Mouse (Mus musculus) c-Kit-positive CD71-positive TER-119-positive erythroid progenitor cells, embryonic 14.5 days (primary cell): ENCODE data around the gene Kpna7.
"Not testable (repeated sequence)": the region's sequence is repeated elsewhere in the genome, so short reads cannot be mapped to it uniquely, and the experiment has no call there.

Experiments
- DNase-seq: peaks from one replicate; pipeline ENCODE4 v3.0.0-alpha.2; 2013; ENCODE audit warnings: low spot score

The Kpna7 gene

DNA sequence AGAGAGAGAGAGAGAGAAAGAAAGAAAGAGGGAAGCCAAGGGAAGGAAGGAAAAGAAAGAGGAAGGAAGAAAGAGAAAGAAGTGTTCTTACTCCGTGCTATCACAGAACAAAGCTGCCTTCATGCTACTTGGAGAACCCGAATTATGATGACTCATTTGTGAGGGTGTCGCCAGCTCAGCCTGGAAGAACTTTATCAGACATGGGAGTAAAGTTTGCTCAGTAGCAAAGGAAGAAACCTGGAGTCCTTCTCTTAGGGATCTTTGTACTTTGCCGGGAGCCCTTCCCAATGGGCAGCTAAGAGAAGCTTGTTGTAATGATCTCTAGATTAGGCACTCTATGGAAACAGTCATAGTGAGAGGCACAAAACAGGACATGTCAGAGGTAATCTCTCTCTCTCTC is 18.9 kb upstream of the Kpna7 start:
- DNase-seq, result no peak

DNA sequence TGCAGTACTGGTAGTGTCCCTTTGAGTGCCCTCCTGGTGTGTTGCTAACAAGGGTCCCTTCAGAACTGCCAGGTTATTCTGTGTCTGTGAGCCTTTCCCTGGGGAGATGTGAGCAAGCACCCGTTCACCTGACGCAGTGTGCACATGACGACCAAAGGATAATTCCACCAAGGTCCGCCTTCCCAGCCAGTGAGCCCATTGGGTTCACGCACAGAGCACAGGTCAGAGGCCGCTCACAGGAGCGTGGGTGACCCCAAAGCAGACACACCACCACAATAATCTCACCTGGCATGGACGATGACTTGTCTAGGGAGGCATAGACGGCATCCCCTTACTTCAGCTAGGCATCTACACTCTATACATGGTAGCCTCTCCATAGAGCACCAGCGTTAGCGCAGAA is 17.6 kb upstream of the Kpna7 start:
- not testable (repeated sequence) for DNase-seq

DNA sequence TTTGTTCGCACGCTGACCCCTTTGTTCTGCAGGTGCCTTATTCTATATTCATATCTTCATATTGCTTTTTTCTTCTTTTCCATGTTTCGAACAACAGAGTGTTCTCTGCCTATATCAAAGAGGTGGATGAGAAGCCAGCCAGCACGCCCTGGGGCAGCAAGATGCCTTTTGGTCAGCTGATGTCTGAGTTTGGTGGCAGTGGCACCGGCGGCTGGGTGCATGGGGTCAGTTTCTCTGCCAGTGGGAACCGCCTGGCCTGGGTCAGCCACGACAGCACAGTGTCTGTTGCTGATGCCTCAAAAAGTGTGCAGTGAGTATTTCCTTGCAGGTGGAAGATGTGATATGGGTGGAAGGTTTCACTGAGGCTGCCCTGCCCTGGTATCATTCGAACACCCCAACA is 17.1 kb upstream of the Kpna7 start:
- no peak for DNase-seq

DNA sequence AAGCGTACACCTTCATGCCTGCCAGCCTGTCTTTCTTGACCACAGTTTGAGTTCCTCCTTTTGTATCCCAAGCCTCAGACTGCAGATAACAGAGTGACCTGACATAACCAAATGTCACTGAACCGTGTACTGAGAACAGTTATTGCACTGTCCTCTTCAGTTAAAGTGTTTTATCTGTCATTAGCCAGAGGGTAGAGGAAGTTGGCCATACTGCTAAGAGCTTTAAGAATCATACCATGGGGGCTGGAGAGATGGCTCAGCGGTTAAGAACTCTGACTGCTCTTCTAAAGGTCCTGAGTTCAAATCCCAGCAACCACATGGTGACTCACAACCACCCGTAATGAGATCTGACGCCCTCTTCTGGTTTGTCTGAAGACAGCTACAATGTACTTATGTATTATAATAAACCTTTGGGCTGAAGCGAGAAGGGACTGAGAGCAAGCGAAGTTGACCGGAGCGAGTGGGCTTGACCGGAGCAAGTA is 14.6 kb upstream of the Kpna7 start:
- no peak for DNase-seq

DNA sequence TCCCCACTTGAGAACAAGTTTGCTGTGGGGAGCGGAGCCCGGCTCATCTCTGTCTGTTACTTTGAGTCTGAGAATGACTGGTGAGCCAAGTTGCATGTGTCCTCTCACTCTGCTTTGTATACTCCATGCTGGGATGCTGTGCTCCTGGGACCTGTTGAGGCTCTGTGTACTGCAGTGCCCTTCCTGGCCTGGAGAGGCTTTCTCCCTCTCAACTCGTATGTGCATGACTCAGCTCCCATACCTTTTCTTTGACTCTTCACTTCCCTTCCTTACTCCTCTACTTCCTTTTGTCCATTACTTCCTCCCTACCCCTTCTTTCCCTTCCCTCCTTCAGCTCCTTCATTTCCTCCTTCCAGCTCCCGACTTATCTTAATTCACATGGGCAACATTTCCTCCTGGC is 12.4 kb upstream of the Kpna7 start:
- no peak for DNase-seq

- DNase-seq, result no peak
Measured at GRCm38 (mm10) chr5:145089878-145090277, 6.0 kb upstream of the Kpna7 start.

GRCm38 (mm10) chr5:145088186-145088585 is 4.4 kb upstream of the Kpna7 start:
- DNase-seq, result no peak

GRCm38 (mm10) chr5:145084822-145085221 is 992 bp upstream of the Kpna7 start:
- DNase-seq, result no peak

GRCm38 (mm10) chr5:145083201-145083600 is 629 bp downstream of the Kpna7 start:
- DNase-seq, result not testable (repeated sequence)

DNA sequence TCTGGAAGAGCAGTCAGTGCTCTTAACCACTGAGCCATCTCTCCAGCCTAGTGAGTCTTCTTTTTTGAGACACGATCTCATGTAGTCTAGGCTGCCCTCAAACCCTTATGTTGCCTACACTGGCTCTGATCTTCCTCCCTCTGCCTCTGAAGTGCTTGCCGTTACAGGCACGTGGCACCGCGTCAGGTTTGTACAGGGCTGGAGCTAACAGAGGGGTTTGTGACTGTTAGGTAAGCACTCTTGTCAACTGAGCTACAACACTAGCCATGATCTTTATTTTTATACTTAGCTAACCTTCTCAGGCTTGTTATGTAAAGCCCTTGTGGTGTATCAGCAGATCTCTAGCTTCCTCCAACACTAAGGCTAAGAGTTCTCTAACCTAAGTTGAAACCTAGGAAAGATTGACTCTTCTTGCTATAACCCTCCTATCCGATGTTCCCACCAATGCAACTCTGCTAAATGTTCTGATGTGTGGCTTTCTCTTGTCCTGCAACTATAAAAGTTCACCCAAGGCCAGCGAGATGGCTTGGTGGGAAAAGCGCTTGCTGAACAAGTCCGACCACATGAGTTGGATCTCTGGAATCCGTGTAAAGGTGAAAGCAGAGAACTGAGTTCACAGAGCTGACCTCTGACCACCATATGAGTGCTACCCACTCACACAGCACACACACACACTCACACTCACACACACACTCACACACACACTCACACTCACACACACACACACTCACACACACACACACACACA is 1.8 kb downstream of the Kpna7 start:
- no peak for DNase-seq

DNA sequence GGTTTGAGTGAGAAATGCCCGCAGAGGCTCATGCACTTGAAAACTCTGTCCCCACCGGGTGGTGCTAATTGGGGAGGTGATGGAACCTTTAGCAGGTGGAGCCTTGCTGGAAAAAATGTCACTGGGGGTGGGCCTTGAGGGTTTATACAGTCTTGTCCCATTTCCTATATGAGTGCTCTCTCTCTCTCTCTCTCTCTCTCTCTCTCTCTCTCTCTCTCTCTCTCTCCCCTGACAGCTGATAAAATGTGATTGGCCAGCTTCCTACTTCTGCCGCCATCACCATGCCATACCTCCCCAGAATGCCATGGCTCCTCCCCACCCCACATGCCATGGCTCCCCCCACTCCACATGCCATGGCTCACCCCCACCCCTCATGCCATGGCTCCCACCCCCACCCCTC is 8.7 kb downstream of the Kpna7 start:
- DNase-seq, result no peak

- peak; percentile 45 for DNase-seq
Measured at GRCm38 (mm10) chr5:145071342-145071741, 12.5 kb downstream of the Kpna7 start.

- peak; percentile 63 for DNase-seq
Measured at GRCm38 (mm10) chr5:145069707-145070106, 14.1 kb downstream of the Kpna7 start.

DNA sequence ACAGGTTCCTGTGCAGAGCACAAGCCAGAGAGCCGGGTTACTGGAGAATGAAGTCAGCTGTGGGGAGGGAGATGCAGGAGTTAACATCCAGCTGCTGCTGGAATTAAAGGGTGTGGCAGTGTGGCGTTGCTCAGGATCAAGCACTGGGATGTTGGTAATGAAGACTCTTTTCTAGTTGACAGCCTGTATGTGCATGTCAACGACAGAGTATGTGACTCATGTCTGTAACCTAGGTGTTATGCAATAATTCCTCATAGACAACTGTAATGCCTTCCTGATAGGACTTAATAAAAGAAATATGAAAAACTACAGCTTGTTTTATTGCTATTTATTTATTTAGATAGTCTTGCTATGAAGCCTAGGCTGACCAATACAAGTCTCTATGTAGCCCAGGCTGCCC is 15.0 kb downstream of the Kpna7 start:
- DNase-seq, result no peak

- DNase-seq, result no peak
Measured at GRCm38 (mm10) chr5:145064765-145065340, 19.0 kb downstream of the Kpna7 start.

- DNase-seq, result no peak
Measured at GRCm38 (mm10) chr5:145059524-145059923, 24.3 kb downstream of the Kpna7 start.

DNA sequence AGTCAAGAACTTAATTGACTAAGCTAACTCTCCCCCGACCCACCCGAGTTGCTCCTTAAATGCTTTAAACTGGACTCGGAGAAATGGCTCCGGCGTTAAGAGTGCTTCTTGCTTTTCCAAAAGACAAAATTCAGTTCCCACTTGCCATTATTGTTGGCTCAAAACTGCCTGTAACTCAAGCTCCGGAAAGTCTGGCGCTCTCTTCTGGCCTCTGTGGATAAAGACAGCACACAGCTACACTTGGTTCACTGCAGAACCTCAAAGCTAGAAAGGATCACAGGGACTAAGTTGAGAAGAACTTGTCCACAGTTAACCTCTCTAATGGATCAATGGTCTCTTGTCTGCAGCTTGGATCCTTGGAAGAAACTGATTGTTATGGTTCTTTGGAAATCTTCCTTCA is 25.1 kb downstream of the Kpna7 start:
- no peak for DNase-seq

- no peak for DNase-seq
Measured at GRCm38 (mm10) chr5:145057907-145058306, 25.9 kb downstream of the Kpna7 start.

DNA sequence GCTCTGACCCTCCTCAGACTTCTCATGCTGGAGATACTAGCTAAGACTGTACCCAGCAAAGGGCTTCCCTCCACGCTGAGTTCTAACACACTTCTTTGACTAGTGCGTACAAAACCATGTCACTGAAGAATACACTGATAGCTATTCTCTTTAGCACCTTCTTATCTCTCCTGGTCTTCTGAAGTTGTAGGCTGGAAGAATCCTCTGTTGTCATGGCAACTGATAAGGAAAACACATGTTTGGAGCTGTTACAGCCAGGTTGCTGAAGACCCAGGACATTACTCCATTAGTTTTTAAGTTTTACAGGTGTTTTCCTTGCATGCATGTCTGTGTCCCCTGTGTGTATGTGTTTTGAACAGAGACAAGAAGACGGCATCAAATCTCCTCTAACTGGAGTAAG is 29.6 kb downstream of the Kpna7 start:
- peak; percentile 12 for DNase-seq

DNA sequence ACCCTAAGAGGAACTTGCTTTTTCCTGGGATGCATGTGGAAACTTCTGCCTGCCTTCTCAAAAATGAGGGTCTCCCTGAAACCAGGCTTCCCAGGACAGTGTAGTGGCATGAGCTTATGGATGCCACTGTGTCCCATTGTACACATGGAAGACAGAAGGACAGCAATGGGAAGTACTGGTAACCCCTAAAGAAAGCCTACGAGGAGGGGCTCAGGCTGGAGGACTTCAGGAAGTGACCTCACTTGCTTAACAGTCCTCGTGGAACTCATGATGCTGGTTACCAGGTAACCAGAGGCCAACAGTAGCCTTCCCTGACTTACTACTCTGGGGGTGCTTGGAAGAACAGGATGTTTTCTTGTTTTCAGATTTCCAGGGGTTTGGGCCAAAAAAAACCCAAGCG is 41.1 kb downstream of the Kpna7 start, which contains the start of gene 1700018F24Rik:
1700018F24Rik (plus strand) TSS at position 301 of the 400 bp plus-strand sequence.
- not testable (repeated sequence) for DNase-seq

DNA sequence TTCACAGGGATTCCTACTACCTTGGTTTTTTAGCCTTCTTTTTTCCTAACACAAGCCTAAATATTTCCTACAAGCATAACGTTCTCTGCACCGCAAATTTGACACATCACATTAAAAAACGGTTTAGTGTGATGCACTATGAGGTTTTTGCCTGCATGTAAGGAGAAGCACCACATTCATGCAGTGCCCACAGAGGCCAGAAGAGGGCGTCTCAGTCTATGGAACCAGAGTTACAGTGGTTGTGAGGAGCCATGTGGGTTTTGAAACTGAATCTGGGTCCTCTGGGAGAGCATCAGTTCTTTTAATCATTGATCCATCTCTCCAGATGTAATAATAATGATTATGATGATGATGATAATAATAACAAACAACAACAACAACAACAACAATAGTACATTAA is 42.2 kb downstream of the Kpna7 start:
- DNase-seq, result peak; percentile 23

GRCm38 (mm10) chr5:145032391-145032790 is 51.4 kb downstream of the Kpna7 start, which contains the start of gene Gm4871:
Gene Gm4871, minus strand, starts transcription at chr5:145032754.
- not testable (repeated sequence) for DNase-seq

DNA sequence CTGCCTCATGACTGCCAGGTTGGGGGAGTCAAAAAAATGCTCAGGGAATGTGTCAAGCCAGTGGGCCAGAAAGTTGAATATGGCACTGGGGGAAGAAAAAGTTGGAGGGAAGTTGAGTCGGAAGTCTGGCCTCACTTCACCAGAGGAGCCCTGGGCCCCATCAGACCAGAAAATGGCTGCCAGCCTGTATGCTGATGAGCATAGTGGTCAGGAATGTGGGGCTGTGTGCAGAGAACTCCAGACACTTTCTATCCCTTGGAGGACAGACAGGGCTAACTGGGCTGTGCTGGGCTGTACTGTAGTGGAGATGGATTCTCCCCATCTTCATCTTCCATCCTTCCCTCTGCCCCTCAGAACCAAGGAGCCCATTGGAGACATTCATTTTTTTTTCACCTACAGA is 53.4 kb downstream of the Kpna7 start:
- not testable (repeated sequence) for DNase-seq

- not testable (repeated sequence) for DNase-seq
Measured at GRCm38 (mm10) chr5:145020712-145021111, 63.1 kb downstream of the Kpna7 start.
